Mouse (Mus musculus) CH12.LX (cell line): ENCODE data around the gene Dlg1. TPM values are rescaled to one million over a fixed set of nuclear protein-coding genes. Genes with fewer than 3 reads are reported as not detected.

Source experiments
- DNase-seq: peaks from one replicate; pipeline ENCODE4 v3.0.0-alpha.2; 2013; ENCODE audit errors: extremely low read depth
- H3K27ac ChIP-seq: 2 replicates; pipeline ENCODE4 v1.5.1; 2012; ENCODE audit warnings: low read depth, mild to moderate bottlenecking, control low read depth, moderate library complexity; ENCODE audit not compliant: insufficient read depth
- H3K27me3 ChIP-seq: replicated peaks from 2 replicates; pipeline ENCODE3; 2012; ENCODE audit warnings: inconsistent platforms
- H3K36me3 ChIP-seq, 2 experiments: replicated peaks in 1 of 2; 2 replicates each; pipeline versions ENCODE3 to v1.6.1; 2012; ENCODE audit warnings: inconsistent platforms in 1 of 2, low read length in 1 of 2, mild to moderate bottlenecking in 1 of 2, mixed read lengths in 1 of 2, moderate library complexity in 1 of 2; ENCODE audit not compliant: control insufficient read depth in 1 of 2, insufficient read depth in 1 of 2
- H3K4me1 ChIP-seq, 2 experiments: 2 replicates each; pipeline ENCODE4 v1.6.1; 2012; ENCODE audit warnings: inconsistent platforms in 1 of 2, moderate library complexity in 1 of 2; ENCODE audit not compliant: insufficient read depth in 2 of 2, control insufficient read depth in 1 of 2
- H3K4me2 ChIP-seq: 2 replicates; pipeline ENCODE4 v1.6.1; 2012; ENCODE audit warnings: low read depth, mild to moderate bottlenecking, control low read depth; ENCODE audit not compliant: poor library complexity, insufficient read depth, severe bottlenecking
- H3K4me3 ChIP-seq, 3 experiments: fragments of 150-350 bp in 1 of 3; sonication (generic) in 1 of 3; replicated peaks in 1 of 3; 2 replicates each; pipeline versions ENCODE3 to v1.5.1; 2011 to 2012; ENCODE audit warnings: low read depth in 2 of 3, low read length in 2 of 3, mild to moderate bottlenecking in 2 of 3, moderate library complexity in 2 of 3, control low read depth in 1 of 3, improper control_type of control experiment in 1 of 3, inconsistent platforms in 1 of 3, mixed read lengths in 1 of 3; ENCODE audit not compliant: poor library complexity in 1 of 3
- H3K79me2 ChIP-seq: replicated peaks from 2 replicates; pipeline ENCODE4 v1.6.1; 2012; ENCODE audit warnings: mild to moderate bottlenecking, moderate library complexity; ENCODE audit not compliant: control insufficient read depth, poor library complexity, insufficient read depth, severe bottlenecking; ENCODE audit errors: extremely low read depth
- H3K9ac ChIP-seq: 2 replicates; pipeline ENCODE4 v1.6.1; 2012; ENCODE audit warnings: low read depth, mild to moderate bottlenecking, control low read depth, moderate library complexity; ENCODE audit not compliant: insufficient read depth
- H3K9me3 ChIP-seq: replicated peaks from 2 replicates; pipeline ENCODE3; 2012; ENCODE audit warnings: low read length, inconsistent platforms, mixed read lengths
- CHD2 ChIP-seq: IDR thresholded peaks from 2 replicates; pipeline ENCODE4 v1.6.1; 2011; ENCODE audit warnings: low read length, improper control_type of control experiment
- E2F4 ChIP-seq: IDR thresholded peaks from 2 replicates; pipeline ENCODE4 v1.6.1; 2011; ENCODE audit warnings: low read depth, low read length, improper control_type of control experiment; ENCODE audit not compliant: insufficient replicate concordance
- EP300 ChIP-seq: IDR thresholded peaks from 2 replicates; pipeline ENCODE4 v1.6.1; 2011; ENCODE audit warnings: low read length, improper control_type of control experiment
- ETS1 ChIP-seq: conservative IDR thresholded peaks from 2 replicates; pipeline ENCODE4 v1.6.1; 2012; ENCODE audit warnings: low read depth, mild to moderate bottlenecking, inconsistent platforms, low read length, improper control_type of control experiment, moderate library complexity
- GABPA ChIP-seq: IDR thresholded peaks from 2 replicates; pipeline ENCODE4 v1.6.1; 2012; ENCODE audit warnings: low read depth, low read length, improper control_type of control experiment, inconsistent platforms; ENCODE audit not compliant: insufficient replicate concordance
- IRF4 ChIP-seq: IDR thresholded peaks from 2 replicates; pipeline ENCODE4 v1.6.1; 2014; ENCODE audit warnings: low read depth, mild to moderate bottlenecking, inconsistent platforms, low read length, improper control_type of control experiment
- JUN ChIP-seq: IDR thresholded peaks from 2 replicates; pipeline ENCODE4 v1.6.1; 2011; ENCODE audit warnings: low read depth, mild to moderate bottlenecking, low read length, improper control_type of control experiment, moderate library complexity; ENCODE audit not compliant: insufficient read depth
- KAT2A ChIP-seq: IDR thresholded peaks from 2 replicates; pipeline ENCODE4 v1.6.1; 2012; ENCODE audit warnings: low read length, improper control_type of control experiment, inconsistent platforms; ENCODE audit not compliant: insufficient replicate concordance
- MEF2A ChIP-seq: IDR thresholded peaks from 2 replicates; pipeline ENCODE4 v1.6.1; 2014; ENCODE audit warnings: low read depth, mild to moderate bottlenecking, inconsistent platforms, low read length, improper control_type of control experiment, borderline replicate concordance
- MXI1 ChIP-seq: IDR thresholded peaks from 2 replicates; pipeline ENCODE4 v1.6.1; 2011; ENCODE audit warnings: mild to moderate bottlenecking, low read depth, low read length, improper control_type of control experiment
- POLR2AphosphoS2 ChIP-seq: IDR thresholded peaks from 2 replicates; pipeline ENCODE4 v1.6.1; 2011; ENCODE audit warnings: low read depth, low read length, improper control_type of control experiment
- RCOR1 ChIP-seq: conservative IDR thresholded peaks from 2 replicates; pipeline ENCODE4 v1.6.1; 2012; ENCODE audit warnings: low read depth, mild to moderate bottlenecking, inconsistent platforms, low read length, improper control_type of control experiment
- SIN3A ChIP-seq: IDR thresholded peaks from 2 replicates; pipeline ENCODE4 v1.6.1; 2012; ENCODE audit warnings: low read length, improper control_type of control experiment, inconsistent platforms
- SMC3 ChIP-seq: IDR thresholded peaks from 2 replicates; pipeline ENCODE4 v1.6.1; 2011; ENCODE audit warnings: low read depth, low read length, improper control_type of control experiment
- TBP ChIP-seq: conservative IDR thresholded peaks from 2 replicates; pipeline ENCODE4 v1.6.1; 2011; ENCODE audit warnings: low read depth, low read length, improper control_type of control experiment
- TCF12 ChIP-seq: IDR thresholded peaks from 2 replicates; pipeline ENCODE4 v1.6.1; 2014; ENCODE audit warnings: low read depth, mild to moderate bottlenecking, inconsistent platforms, low read length, improper control_type of control experiment
- UBTF ChIP-seq: IDR thresholded peaks from 2 replicates; pipeline ENCODE4 v1.6.1; 2012; ENCODE audit warnings: low read depth, mild to moderate bottlenecking, inconsistent platforms, low read length, improper control_type of control experiment, moderate library complexity
- USF1 ChIP-seq: IDR thresholded peaks from 2 replicates; pipeline ENCODE4 v1.6.1; 2014; ENCODE audit warnings: low read depth, mild to moderate bottlenecking, inconsistent platforms, low read length, improper control_type of control experiment
- USF2 ChIP-seq: conservative IDR thresholded peaks from 2 replicates; pipeline ENCODE4 v1.6.1; 2011; ENCODE audit warnings: low read depth, low read length, improper control_type of control experiment
- ZC3H11A ChIP-seq: IDR thresholded peaks from 2 replicates; pipeline ENCODE4 v1.6.1; 2012; ENCODE audit warnings: low read depth, mild to moderate bottlenecking, inconsistent platforms, low read length, improper control_type of control experiment
- ZMIZ1 ChIP-seq: IDR thresholded peaks from 2 replicates; pipeline ENCODE4 v1.6.1; 2012; ENCODE audit warnings: low read depth, mild to moderate bottlenecking, inconsistent platforms, low read length, improper control_type of control experiment
- dilution Hi-C: fragments of 300-500 bp; cut with MboI; formaldehyde crosslinking; loops from 2 replicates; pipeline ENCODE4 v1.14.3; 2020; ENCODE audit warnings: low sequenced_read_pairs; ENCODE audit not compliant: extremely low pct_unique_long_range_greater_than_20kb, extremely low pct_ligation_motif_present
- in situ Hi-C: fragments of 300-500 bp; cut with MboI; formaldehyde crosslinking; loops from 3 replicates; pipeline ENCODE4 v1.14.3; 2019; ENCODE audit warnings: low sequenced_read_pairs, low pct_ligation_motif_present, low pct_unique_long_range_greater_than_20kb, mixed read lengths
- polyA plus RNA-seq: library from polyadenylated mRNA; unstranded; fragments of >175 nt; gene quantifications from 2 replicates; pipeline ENCODE4 v1.2.1, GENCODE M21; 2012; ENCODE audit warnings: low read depth; ENCODE audit not compliant: insufficient read length
- total RNA-seq, 2 experiments: library from RNA; depleted of rRNA; stranded (reverse); fragments of 300-350 nt in 1 of 2; fragments of >200 nt in 1 of 2; gene quantifications; 2 replicates each; pipeline ENCODE4 v1.2.3; 2012 to 2014

Dlg1 gene
- total and polyA plus RNA-seq, 3 experiments, result 29.0 to 47.9 (median 37.4) TPM

GRCm38 (mm10) chr16:31619675-31620335, 43.4 kb upstream of the Dlg1 start:
- no peaks in the 10 kb centered on the region for H3K79me2 ChIP-seq
- H3K4me1 ChIP-seq, result peaks cover 18 to 27% of the 10 kb centered on the region in 2 experiments
- no peak overlapping the region for H3K4me2 ChIP-seq
- H3K9me3 ChIP-seq, result no peaks in the 10 kb centered on the region
- dilution Hi-C loops, result no loop called here
- no peaks in the 10 kb centered on the region for H3K27me3 ChIP-seq
- DNase-seq, result no peak
- no peak overlapping the region for H3K27ac ChIP-seq
- in situ Hi-C loops, result no loop called here
- no peaks in the 10 kb centered on the region for H3K36me3 ChIP-seq
- H3K9ac ChIP-seq, result no peak overlapping the region
- no peak overlapping the region for H3K4me3 ChIP-seq
- TF ChIP-seq USF1 (no peak), MEF2A (no peak), E2F4 (no peak), GABPA (no peak), RCOR1 (no peak), ZMIZ1 (no peak), TCF12 (no peak), POLR2AphosphoS2 (no peak), JUN (no peak), UBTF (no peak), IRF4 (no peak), ETS1 (no peak), MXI1 (no peak), ZC3H11A (no peak), KAT2A (no peak), SIN3A (no peak)

DNA sequence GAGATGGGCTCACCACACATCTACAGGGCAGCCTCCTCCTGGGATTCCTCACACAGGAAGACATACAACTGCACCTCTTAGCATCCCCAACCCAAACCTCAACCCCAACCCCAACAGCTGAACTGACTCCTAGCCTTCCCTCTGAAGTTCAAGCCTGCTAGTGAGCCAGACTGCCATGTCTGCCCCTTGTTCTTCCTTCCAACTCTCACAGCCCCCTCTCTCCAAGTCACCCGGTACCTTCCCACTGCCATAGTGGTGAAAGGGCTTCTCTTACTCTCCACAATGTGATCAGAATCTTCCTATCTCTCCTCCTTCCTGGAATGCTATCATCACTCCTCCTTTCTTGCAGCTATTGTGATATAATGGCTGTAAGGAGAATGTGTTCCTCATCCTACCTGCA, 40.9 kb upstream of the Dlg1 start:
- H3K4me2 ChIP-seq, result no peak overlapping the region
- in situ Hi-C loops, result no loop called here
- peaks cover 7 to 13% of the 10 kb centered on the region in 2 experiments for H3K4me1 ChIP-seq
- no peak overlapping the region for H3K9ac ChIP-seq
- H3K4me3 ChIP-seq, result no peak overlapping the region
- dilution Hi-C loops, result no loop called here
- H3K27ac ChIP-seq, result no peak overlapping the region
- H3K9me3 ChIP-seq, result no peaks in the 10 kb centered on the region
- H3K27me3 ChIP-seq, result no peaks in the 10 kb centered on the region
- no peaks in the 10 kb centered on the region for H3K79me2 ChIP-seq
- DNase-seq, result no peak
- TF ChIP-seq USF2, result no peak
- TF ChIP-seq POLR2AphosphoS2, result no peak
- no peak for TF ChIP-seq ZMIZ1
- no peak for TF ChIP-seq CHD2
- no peak for TF ChIP-seq EP300
- no peak for TF ChIP-seq USF1
- no peak for TF ChIP-seq TBP
- TF ChIP-seq SMC3, result no peak
- no peaks in the 10 kb centered on the region for H3K36me3 ChIP-seq
